Mouse (Mus musculus) small intestine, adult 2 months (tissue): Measurements from ENCODE around the gene Fbxl13.

Experiments
- CTCF ChIP-seq: fragments of 200-500 bp; IDR thresholded peaks from 2 replicates; pipeline ENCODE4 v1.5.1; 2012; ENCODE audit warnings: low read depth, mild to moderate bottlenecking, control low read depth, inconsistent platforms, low read length, moderate library complexity, mixed read lengths; ENCODE audit not compliant: insufficient replicate concordance, insufficient read length; ENCODE audit errors: extremely low read depth
- POLR2A ChIP-seq: fragments of 200-500 bp; IDR thresholded peaks from 2 replicates; pipeline ENCODE4 v1.6.1; 2012; ENCODE audit warnings: low read depth, mild to moderate bottlenecking, control low read depth, inconsistent platforms, low read length, moderate library complexity

DNA sequence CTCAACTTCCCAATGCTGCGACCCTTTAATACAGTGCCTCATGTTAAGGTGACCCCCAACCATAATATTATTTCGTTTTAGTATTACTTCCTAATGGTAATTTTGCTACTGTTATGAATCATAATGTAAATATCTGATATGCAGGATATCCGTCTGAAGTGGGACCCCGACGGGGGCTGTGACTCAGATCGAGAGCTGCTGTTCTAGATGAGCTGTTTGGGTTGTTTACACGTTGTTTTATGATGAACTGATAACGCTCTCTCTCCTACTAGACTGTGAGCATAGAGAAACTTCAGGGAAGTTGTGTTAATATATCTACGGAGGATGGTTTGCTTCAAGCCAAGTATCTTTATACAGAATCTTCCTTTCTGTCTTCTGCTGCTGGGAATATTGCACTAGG lies 207.0 kb downstream of the Fbxl13 start:
- TF ChIP-seq CTCF (no peak), POLR2A (no peak)
